Mouse (Mus musculus): ENCODE measurements at regions not wholly inside any gene's neighbourhood (a gene's known extent, or its start where the extent isn't known, plus 50 kb on each side); places are given as distances from the start of the nearest gene placed in this dataset.

DNA sequence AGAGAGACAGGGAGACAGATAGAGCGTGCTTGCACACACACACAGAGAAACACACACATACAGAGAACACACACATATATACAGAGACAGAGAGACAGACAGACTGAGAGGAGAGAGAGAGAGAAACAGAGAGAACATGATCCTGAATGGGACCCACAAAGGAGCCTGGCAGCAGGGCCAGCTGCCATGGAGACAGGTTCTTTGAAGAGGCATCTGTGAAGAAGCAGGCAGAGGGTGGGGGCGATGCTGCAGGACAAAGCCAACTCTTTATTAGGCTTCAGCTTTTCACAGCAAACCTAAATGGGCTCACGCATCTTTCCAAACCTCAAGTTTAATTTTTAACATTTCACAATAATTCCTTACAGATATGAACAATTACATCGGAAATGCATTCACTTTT is 90.0 kb upstream of the Dlx2 start:
- TF ChIP-seq POLR2A (IDR thresholded peaks at IDR 0.05; ENCODE audit: low read depth, low read length) (no peak), CTCF (conservative IDR thresholded peaks at IDR 0.05; ENCODE audit: insufficient read depth, insufficient read length, low read depth, low read length) (no peak)

All from kidney, adult 2 months (tissue).